Mouse (Mus musculus) forebrain, embryonic 16.5 days (tissue): ENCODE measurements around the gene Cactin. TPM values are rescaled to one million over a fixed set of nuclear protein-coding genes. Genes with fewer than 3 reads are reported as not detected.

Experiments used
- ATAC-seq: fragments of 200-750 bp; cut with Nextera tagmentation; 2 replicates; pipeline ENCODE4 v1.8.0; 2017; ENCODE audit warnings: mild to moderate bottlenecking, moderate library complexity
- H3K27ac ChIP-seq: fragments of 300-500 bp; sonication (generic); 2 replicates; pipeline ENCODE4 v1.5.1; 2014; ENCODE audit warnings: low read length, control low read depth
- H3K27me3 ChIP-seq: fragments of 300-500 bp; sonication (generic); replicated peaks from 2 replicates; pipeline ENCODE4 v1.6.1; 2014; ENCODE audit warnings: low read length; ENCODE audit not compliant: control insufficient read depth, insufficient read depth
- H3K36me3 ChIP-seq: fragments of 300-500 bp; sonication (generic); 2 replicates; pipeline ENCODE4 v1.6.1; 2014; ENCODE audit not compliant: control insufficient read depth, insufficient read depth
- H3K4me1 ChIP-seq: fragments of 300-500 bp; sonication (generic); replicated peaks from 2 replicates; pipeline ENCODE4 v1.6.1; 2014; ENCODE audit warnings: low read length; ENCODE audit not compliant: control insufficient read depth, insufficient read depth
- H3K4me2 ChIP-seq: fragments of 300-500 bp; sonication (generic); 2 replicates; pipeline ENCODE4 v1.6.1; 2014; ENCODE audit warnings: mild to moderate bottlenecking, low read length, control low read depth
- H3K4me3 ChIP-seq: fragments of 300-500 bp; sonication (generic); replicated peaks from 2 replicates; pipeline ENCODE4 v1.5.1; 2014; ENCODE audit warnings: mild to moderate bottlenecking, low read length, control low read depth
- H3K9ac ChIP-seq: fragments of 300-500 bp; sonication (generic); replicated peaks from 2 replicates; pipeline ENCODE4 v1.6.1; 2014; ENCODE audit warnings: low read depth, low read length, control low read depth
- H3K9me3 ChIP-seq: fragments of 300-500 bp; sonication (generic); 2 replicates; pipeline ENCODE4 v1.6.1; 2016; ENCODE audit warnings: low read length; ENCODE audit not compliant: control insufficient read depth
- WGBS: fragments of 180-500 bp; shearing (Covaris S2); extraction: QIAGEN DNeasy Blood & Tissue Kit; methylation state at CpG from one replicate; pipeline ENCODE4 v1.1.7; 2014; 5-methylcytosine and 5-hydroxymethylcytosine counted together
- polyA plus RNA-seq: library from polyadenylated mRNA; unstranded; fragments of >200 nt; fragmentation: Nextera tagmentation; extraction: Ambion mirVana; gene quantifications from 2 replicates; pipeline ENCODE4 v1.2.1, GENCODE M21; 2015

Cactin gene
- 36.8 and 38.3 TPM in 2 replicates for polyA plus RNA-seq

DNA sequence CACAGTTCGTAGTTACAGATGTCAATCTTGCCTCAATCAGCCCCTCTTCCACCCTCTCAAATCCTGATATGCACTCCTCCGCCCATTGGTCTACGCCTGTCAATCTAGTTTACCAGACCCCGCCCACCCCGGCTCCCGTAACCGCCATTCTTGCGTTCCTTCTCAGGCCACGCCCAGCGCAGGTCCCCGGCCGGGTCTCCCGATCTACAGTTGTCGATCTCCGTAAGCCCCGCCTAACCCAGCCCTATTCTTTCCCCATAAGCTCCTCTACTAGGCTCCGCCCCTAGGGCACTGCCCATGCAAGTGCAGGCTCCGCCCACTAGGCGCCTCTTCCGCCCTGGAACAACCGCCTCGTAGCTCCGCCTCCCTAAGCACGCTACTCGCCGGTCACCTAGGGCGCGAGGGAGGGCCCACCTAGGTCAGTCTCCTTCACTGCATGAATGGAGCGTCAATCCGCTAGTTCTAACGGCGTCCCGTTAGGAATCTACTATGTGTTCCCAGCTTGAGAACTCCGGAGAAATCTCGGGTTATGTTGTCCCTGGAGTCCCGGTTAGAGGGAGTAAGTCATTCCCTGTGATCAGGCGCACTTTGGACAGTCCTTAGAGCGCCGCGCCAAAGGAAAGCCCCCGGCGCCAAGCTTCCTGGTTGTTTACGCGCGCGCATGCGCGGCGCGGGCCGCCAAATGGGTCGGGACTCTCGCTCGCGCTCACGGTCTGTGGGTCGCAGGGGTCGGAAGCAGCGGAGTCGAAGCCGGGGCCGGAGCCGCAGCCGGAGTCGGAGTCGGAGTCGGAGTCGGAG, at the start of gene Cactin:
TSS of gene Cactin (plus strand) at position 554 of the 798 bp plus-strand sequence.
- Histone ChIP-seq H3K4me1 (peaks cover 24% of the 10 kb centered on the region), H3K9me3 (no peaks in the 10 kb centered on the region), H3K27ac (peak within 1 kb of the TSS; percentile 97), H3K4me2 (peak within 1 kb of the TSS; percentile 83), H3K27me3 (no peaks in the 10 kb centered on the region), H3K36me3 (peaks cover 33% of the 10 kb centered on the region), H3K9ac (peak within 1 kb of the TSS; percentile 66), H3K4me3 (peak within 1 kb of the TSS; percentile 89)
- peak; percentile 93 for ATAC-seq
- under 1% methylated on average over 68 of the region's 68 CpGs for WGBS

DNA sequence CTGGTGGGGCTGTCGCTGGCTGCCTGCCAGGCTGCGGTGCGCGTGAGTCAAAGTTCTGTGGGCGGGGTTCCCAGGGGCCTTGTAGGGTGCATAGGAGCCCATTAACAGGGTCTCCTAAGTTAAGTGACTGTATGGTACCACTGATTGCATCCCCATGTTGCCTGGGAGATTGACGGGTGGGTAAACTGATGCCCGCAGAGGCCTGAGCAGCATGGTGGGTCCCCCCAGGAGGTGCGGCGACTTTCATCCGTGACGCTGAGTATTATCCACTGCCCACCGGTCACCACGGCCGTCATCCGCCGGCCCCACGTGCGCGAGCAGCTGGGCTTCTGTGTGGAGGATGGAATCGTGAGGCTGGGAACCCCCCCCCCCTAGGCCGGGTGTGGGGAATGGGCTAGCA, 48.5 kb upstream of the Cactin start:
- ATAC-seq = no peak
- H3K4me2 ChIP-seq = no peak overlapping the region
- WGBS = 93% methylated on average over 21 of the region's 21 CpGs
- peaks cover 13% of the 10 kb centered on the region for H3K4me1 ChIP-seq
- no peak overlapping the region for H3K27ac ChIP-seq
- no peaks in the 10 kb centered on the region for H3K27me3 ChIP-seq
- H3K36me3 ChIP-seq = peaks cover 11% of the 10 kb centered on the region
- no peaks in the 10 kb centered on the region for H3K9me3 ChIP-seq
- H3K9ac ChIP-seq = no peak overlapping the region
- no peak overlapping the region for H3K4me3 ChIP-seq

GRCm38 (mm10) chr10:81273842-81274241, 47.1 kb upstream of the Cactin start:
- Histone ChIP-seq H3K27me3 (no peaks in the 10 kb centered on the region), H3K9me3 (no peaks in the 10 kb centered on the region), H3K4me1 (peaks cover 4% of the 10 kb centered on the region), H3K4me2 (no peak overlapping the region), H3K9ac (no peak overlapping the region), H3K36me3 (peaks cover 11% of the 10 kb centered on the region), H3K27ac (no peak overlapping the region), H3K4me3 (no peak overlapping the region)
- WGBS = 96% methylated on average over 19 of the region's 19 CpGs
- no peak for ATAC-seq

GRCm38 (mm10) chr10:81277676-81278075, 43.2 kb upstream of the Cactin start:
- H3K36me3 ChIP-seq = peaks cover 5% of the 10 kb centered on the region; the same call in 1 of the 2 replicates
- H3K9ac ChIP-seq = no peak overlapping the region
- H3K4me3 ChIP-seq = no peak overlapping the region
- H3K9me3 ChIP-seq = no peaks in the 10 kb centered on the region
- 82% methylated on average over 22 of the region's 22 CpGs for WGBS
- no peak for ATAC-seq
- H3K4me1 ChIP-seq = no peaks in the 10 kb centered on the region
- no peaks in the 10 kb centered on the region for H3K27me3 ChIP-seq
- H3K4me2 ChIP-seq = no peak overlapping the region
- no peak overlapping the region for H3K27ac ChIP-seq

- Histone ChIP-seq H3K36me3 (no peaks in the 10 kb centered on the region), H3K4me3 (no peak overlapping the region), H3K27ac (no peak overlapping the region), H3K9ac (no peak overlapping the region), H3K4me2 (no peak overlapping the region), H3K4me1 (no peaks in the 10 kb centered on the region), H3K27me3 (peaks cover 2% of the 10 kb centered on the region), H3K9me3 (no peaks in the 10 kb centered on the region)
- 53% methylated on average over 10 of the region's 10 CpGs for WGBS
- no peak for ATAC-seq
Observed at GRCm38 (mm10) chr10:81279496-81279895, 41.4 kb upstream of the Cactin start.

DNA sequence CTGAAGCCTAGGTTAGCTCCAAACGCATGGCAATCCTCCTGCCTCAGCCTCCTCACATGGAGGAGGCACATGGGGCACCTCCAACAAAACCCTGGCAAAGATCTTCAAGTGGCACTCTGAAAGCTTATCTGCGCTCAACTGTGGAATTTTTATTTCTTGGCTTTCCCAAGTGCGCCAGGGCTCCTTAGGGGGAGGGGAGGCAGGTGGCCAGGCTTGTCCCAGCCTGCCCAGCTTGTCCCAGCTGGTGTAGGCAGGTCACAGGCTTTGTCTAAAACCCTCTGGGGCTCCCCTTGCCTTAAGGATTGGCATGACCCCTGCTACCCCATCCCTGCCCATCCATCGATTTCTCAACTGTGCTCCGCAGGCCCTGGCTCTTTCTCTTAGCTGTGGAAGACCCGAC, 36.7 kb upstream of the Cactin start:
- no peak overlapping the region for H3K9ac ChIP-seq
- no peaks in the 10 kb centered on the region for H3K36me3 ChIP-seq
- no peak overlapping the region for H3K4me3 ChIP-seq
- no peaks in the 10 kb centered on the region for H3K9me3 ChIP-seq
- ATAC-seq = no peak
- peaks cover 6% of the 10 kb centered on the region for H3K27me3 ChIP-seq
- no peak overlapping the region for H3K4me2 ChIP-seq
- 59% methylated on average over 6 of the region's 6 CpGs for WGBS
- H3K4me1 ChIP-seq = peaks cover 15% of the 10 kb centered on the region; the same call in 1 of the 2 replicates
- no peak overlapping the region for H3K27ac ChIP-seq

DNA sequence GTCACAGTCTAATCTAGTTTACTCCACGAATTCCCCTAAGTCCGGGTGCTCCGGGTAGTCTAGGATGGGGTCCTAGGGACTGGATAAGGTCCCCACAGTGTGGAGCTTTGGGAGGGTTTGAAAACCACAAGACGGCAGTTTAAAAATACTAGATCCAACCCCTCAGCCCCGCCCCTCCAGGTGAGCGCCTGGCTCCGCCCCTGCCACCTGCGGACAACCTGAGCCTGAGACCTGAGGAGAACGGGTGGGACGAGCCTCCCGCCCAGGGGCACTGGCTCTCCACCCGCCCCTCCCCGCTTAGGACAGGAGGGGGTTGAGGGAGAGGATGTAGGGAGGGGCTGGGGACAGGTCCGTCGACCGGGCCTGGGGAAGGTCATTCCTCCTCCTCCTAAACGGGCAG, 36.2 kb upstream of the Cactin start:
- no peaks in the 10 kb centered on the region for H3K9me3 ChIP-seq
- H3K4me2 ChIP-seq = peak overlapping the region; percentile 85; the same call in 1 of the 2 replicates
- no peak overlapping the region for H3K4me3 ChIP-seq
- no peak overlapping the region for H3K27ac ChIP-seq
- 15% methylated on average over 17 of the region's 17 CpGs for WGBS
- ATAC-seq = no peak
- H3K9ac ChIP-seq = no peak overlapping the region; the same call in 1 of the 2 replicates
- peaks cover 17% of the 10 kb centered on the region for H3K4me1 ChIP-seq
- peaks cover 6% of the 10 kb centered on the region for H3K27me3 ChIP-seq
- H3K36me3 ChIP-seq = no peaks in the 10 kb centered on the region

GRCm38 (mm10) chr10:81285694-81286450, 35.0 kb upstream of the Cactin start:
- WGBS = 2% methylated on average over 54 of the region's 54 CpGs
- peak overlapping the region; percentile 73 for H3K9ac ChIP-seq
- peaks cover 6% of the 10 kb centered on the region for H3K27me3 ChIP-seq
- peak overlapping the region; percentile 85 for H3K4me2 ChIP-seq
- H3K9me3 ChIP-seq = no peaks in the 10 kb centered on the region
- H3K36me3 ChIP-seq = no peaks in the 10 kb centered on the region
- peak; percentile 86 for ATAC-seq
- peaks cover 23% of the 10 kb centered on the region for H3K4me1 ChIP-seq
- peak overlapping the region; percentile 54 for H3K4me3 ChIP-seq
- no peak overlapping the region for H3K27ac ChIP-seq

GRCm38 (mm10) chr10:81286586-81286985, 34.3 kb upstream of the Cactin start:
- Histone ChIP-seq H3K4me2 (no peak overlapping the region), H3K4me3 (no peak overlapping the region), H3K27ac (no peak overlapping the region), H3K9ac (no peak overlapping the region), H3K36me3 (no peaks in the 10 kb centered on the region), H3K27me3 (peaks cover 6% of the 10 kb centered on the region), H3K9me3 (no peaks in the 10 kb centered on the region), H3K4me1 (peaks cover 27% of the 10 kb centered on the region)
- 49% methylated on average over 6 of the region's 6 CpGs for WGBS
- no peak for ATAC-seq
